ENCODE assay signal across 19 mouse cellular contexts in the genomic region with DNA sequence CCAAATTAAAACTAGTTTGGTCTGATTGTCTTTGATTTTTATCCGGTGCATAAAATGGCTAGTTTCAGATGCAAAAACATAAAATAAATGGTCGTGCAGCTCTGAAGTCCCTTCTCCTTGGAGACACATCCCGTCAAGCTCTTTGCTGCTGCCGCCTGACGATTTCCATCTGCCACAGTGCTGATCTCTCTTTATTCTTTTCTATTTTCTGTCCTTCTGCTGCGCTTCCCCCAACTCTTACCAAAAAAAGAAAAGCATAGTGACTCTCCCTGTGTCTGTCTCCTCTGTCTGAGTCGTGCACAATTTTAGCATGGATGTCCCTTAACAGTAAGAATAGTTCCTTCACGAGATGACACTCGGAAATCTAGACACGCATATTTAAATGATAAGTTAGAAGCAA.
A peak's percentile ranks its signal among the peaks of the same experiment; 100 is the strongest.
DNase-seq lines count a peak whose midpoint lies in the region; ATAC-seq lines count a peak whose summit lies in the region.
"Had no signal": no experiment of that assay in that cellular context is flagged by ENCODE, and none has a peak within 500 bp of the region (broad histone marks: within the 10 kb centered on the region; RNA-seq: fewer than 3 reads in every experiment).

No protein-coding gene starts in this region.

- ATAC-seq in midbrain, embryonic 13.5 days, result no peak
- ATAC-seq: midbrain, embryonic 15.5 days had no signal

- no peak overlapping the region for H3K4me2 ChIP-seq in midbrain, embryonic 13.5 days (replicated peaks)
- H3K4me2 ChIP-seq: embryonic facial prominence, embryonic 12.5 days; heart, embryonic 12.5 days; hindbrain, embryonic 15.5 days; liver, embryonic 13.5 days; midbrain, embryonic 15.5 days had no signal

- peaks cover 8% of the 10 kb centered on the region; the same call in 1 of the 2 replicates for H3K9me3 ChIP-seq in midbrain, embryonic 13.5 days
- H3K9me3 ChIP-seq: embryonic facial prominence, embryonic 12.5 days; hindbrain, embryonic 15.5 days; liver, embryonic 13.5 days; midbrain, embryonic 15.5 days had no signal

- H3K4me1 ChIP-seq in midbrain, embryonic 13.5 days (replicated peaks), result 0 out of 2 replicates have a peak, but pooled peaks cover 1% of the 10 kb centered on the region
- H3K4me1 ChIP-seq: embryonic facial prominence, embryonic 12.5 days; heart, embryonic 12.5 days; hindbrain, embryonic 15.5 days; liver, embryonic 13.5 days had no signal

- WGBS in midbrain, embryonic 13.5 days, result 80% methylated on average over 10 of the region's 10 CpGs

- H3K27ac ChIP-seq in midbrain, embryonic 13.5 days, result no peak overlapping the region
- H3K27ac ChIP-seq: embryonic facial prominence, embryonic 12.5 days; hindbrain, embryonic 15.5 days; liver, embryonic 13.5 days; midbrain, embryonic 15.5 days had no signal

- H3K27me3 ChIP-seq in midbrain, embryonic 13.5 days, result no peaks in the 10 kb centered on the region
- H3K27me3 ChIP-seq: embryonic facial prominence, embryonic 12.5 days; hindbrain, embryonic 15.5 days; liver, embryonic 13.5 days; midbrain, embryonic 15.5 days had no signal

- peak; percentile 63 for DNase-seq in heart, adult 11 months
- no peak for DNase-seq in heart, postnatal 25 days (ENCODE audit: low spot score)
- DNase-seq in layer of hippocampus, adult 9-11 months, result peak; percentile 51
- no peak for DNase-seq in layer of hippocampus, adult 11-12 months (ENCODE audit: low spot score)
- DNase-seq in brain, adult 2 months (ENCODE audit: low read depth, low spot score), result peak; percentile 83
- peak; percentile 37 for DNase-seq in lung, postnatal 10 days
- DNase-seq in cerebellum, adult 9-10 months, result no peak
- DNase-seq: adrenal gland, postnatal 10 days; B cell, adult 2 months; heart, postnatal 36 days; kidney, adult 18-20 months; liver, embryonic 13.5 days; retina, postnatal 1 day; thymus, postnatal 36 days had no signal

- no peak overlapping the region for H3K4me3 ChIP-seq in midbrain, embryonic 13.5 days (replicated peaks)
- H3K4me3 ChIP-seq: embryonic facial prominence, embryonic 12.5 days; heart, embryonic 12.5 days; hindbrain, embryonic 15.5 days; liver, embryonic 13.5 days; midbrain, embryonic 15.5 days had no signal

- H3K36me3 ChIP-seq in midbrain, embryonic 13.5 days, result no peaks in the 10 kb centered on the region
- H3K36me3 ChIP-seq: embryonic facial prominence, embryonic 12.5 days; heart, embryonic 12.5 days; hindbrain, embryonic 15.5 days; liver, embryonic 13.5 days; midbrain, embryonic 15.5 days had no signal

- intact Hi-C loops in heart, postnatal 25 days (cut with DNase I), result no loop called here

- H3K9ac ChIP-seq in midbrain, embryonic 13.5 days (replicated peaks), result no peak overlapping the region
- H3K9ac ChIP-seq: embryonic facial prominence, embryonic 12.5 days; heart, embryonic 12.5 days; hindbrain, embryonic 15.5 days; liver, embryonic 13.5 days; midbrain, embryonic 15.5 days had no signal

Comparison
In these comparisons a context has a peak if more than half of its experiments do, and no peak if none do; other contexts are left out.
1. DNase-seq: peak in heart, adult 11 months (single experiment), layer of hippocampus, adult 9-11 months (single experiment), brain, adult 2 months (single experiment) and lung, postnatal 10 days (single experiment); none in heart, postnatal 25 days (single experiment), layer of hippocampus, adult 11-12 months (single experiment) and cerebellum, adult 9-10 months (single experiment).